Mouse (Mus musculus): ENCODE results near the gene Pde11a.

DNA sequence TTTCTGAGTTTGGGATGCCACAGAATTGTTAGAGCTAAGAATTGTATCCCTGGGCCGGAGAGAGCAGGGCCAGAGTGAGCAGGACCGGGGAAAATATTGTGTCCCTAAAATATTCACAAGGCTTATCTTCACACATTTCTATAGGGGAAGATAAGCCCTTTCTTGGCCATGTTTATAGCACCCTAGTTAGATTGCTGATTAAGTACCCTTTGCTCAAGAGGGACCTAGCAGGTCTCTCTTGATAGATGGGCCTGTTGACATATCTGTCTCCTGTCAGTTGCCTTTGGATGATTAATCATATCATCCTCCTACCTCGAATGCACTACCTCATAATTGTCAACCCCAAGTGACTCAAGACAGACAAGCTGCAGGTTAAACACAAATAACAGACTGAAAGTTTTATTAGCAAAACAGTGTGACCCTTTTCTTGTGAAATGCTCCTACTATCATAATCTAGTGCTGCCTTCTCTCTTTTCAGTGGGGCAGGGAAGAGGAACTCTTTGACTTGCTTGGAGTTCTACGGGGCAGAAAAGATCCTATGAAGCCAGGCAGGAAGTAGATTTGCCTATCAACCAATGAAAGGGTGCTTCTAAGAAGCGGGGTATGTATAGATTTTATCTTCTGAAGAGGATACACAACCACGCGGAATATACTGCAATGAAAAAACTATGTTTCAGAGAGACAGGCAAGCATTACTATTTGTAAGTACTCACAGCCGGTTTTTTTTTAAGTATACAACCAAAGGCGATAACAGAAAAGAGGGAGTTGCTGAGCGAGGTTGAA is 100.7 kb downstream of the Pde11a start:
- no peak for TF ChIP-seq POLR2A (IDR thresholded peaks at IDR 0.05; ENCODE audit: extremely low read depth, insufficient read depth, low read length)
- TF ChIP-seq CTCF (IDR thresholded peaks at IDR 0.05; ENCODE audit: extremely low read depth, insufficient read depth, low read length): no peak

Measured in cortical plate, adult 2 months (tissue).